Mouse (Mus musculus) stomach, postnatal 0 days (tissue): ENCODE results near the gene Glb1.

Experiments used
- CTCF ChIP-seq: IDR thresholded peaks from 2 replicates; pipeline ENCODE4 v1.5.1; 2016; ENCODE audit warnings: antibody characterized with exemption, low read depth, mild to moderate bottlenecking, moderate library complexity
- EP300 ChIP-seq: optimal IDR thresholded peaks from 2 replicates; pipeline ENCODE3; 2016; ENCODE audit warnings: antibody characterized with exemption

DNA sequence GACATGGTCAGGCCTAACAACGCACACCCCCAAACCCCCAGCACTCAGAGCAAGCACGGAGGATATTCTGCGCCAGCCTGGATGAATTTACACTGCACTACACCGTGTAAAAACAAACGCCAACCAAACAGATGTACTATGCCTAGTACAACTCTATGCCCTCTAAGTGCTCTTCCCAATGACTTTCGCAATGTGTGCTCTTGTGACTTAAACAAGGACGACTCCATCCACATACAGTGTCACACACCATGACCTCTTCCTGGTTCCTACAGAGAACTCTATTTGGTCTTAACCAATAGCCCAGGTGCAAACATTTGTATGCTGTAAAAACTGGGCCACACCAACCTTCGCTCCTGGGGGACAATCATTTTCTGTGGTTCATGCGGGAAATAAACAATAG is 121.6 kb downstream of the Glb1 start:
- TF ChIP-seq CTCF = no peak
- no peak for TF ChIP-seq EP300
